Mouse (Mus musculus): ENCODE measurements around the gene C130073F10Rik. TPM values are rescaled to one million over a fixed set of nuclear protein-coding genes. Genes with fewer than 3 reads are reported as not detected.
"Not testable (repeated sequence)": the region's sequence is repeated elsewhere in the genome, so short reads cannot be mapped to it uniquely, and the experiment has no call there.

Gene C130073F10Rik
- polyA plus RNA-seq (2015; fragmentation: Nextera tagmentation; extraction: Ambion mirVana): not detected in 2 replicates

- H3K4me2 ChIP-seq (replicated peaks): no peak within 1 kb of the TSS
- H3K27me3 ChIP-seq (replicated peaks): no peaks in the 10 kb centered on the region
- H3K4me1 ChIP-seq (replicated peaks): no peaks in the 10 kb centered on the region
- no peak for ATAC-seq
- no peaks in the 10 kb centered on the region for H3K9me3 ChIP-seq
- no peak within 1 kb of the TSS for H3K9ac ChIP-seq
- WGBS: 82% methylated on average over 7 of the region's 7 CpGs
- H3K4me3 ChIP-seq (replicated peaks): no peak within 1 kb of the TSS
- H3K27ac ChIP-seq: no peak within 1 kb of the TSS
- H3K36me3 ChIP-seq: no peaks in the 10 kb centered on the region
Measured at GRCm38 (mm10) chr4:101893656-101894420, at the start of gene C130073F10Rik. Gene C130073F10Rik (minus strand): TSS chr4:101893789.

- H3K4me1 ChIP-seq (replicated peaks); H3K27ac ChIP-seq; ATAC-seq; H3K36me3 ChIP-seq; H3K27me3 ChIP-seq (replicated peaks); H3K4me3 ChIP-seq (replicated peaks); H3K9ac ChIP-seq; H3K4me2 ChIP-seq (replicated peaks); H3K9me3 ChIP-seq: not testable (repeated sequence)
- WGBS: 74% methylated on average over 2 of the region's 2 CpGs
Measured at GRCm38 (mm10) chr4:101940107-101940506, 46.5 kb upstream of the C130073F10Rik start, which contains the start of gene Gm12794. Gene Gm12794 (plus strand): TSS chr4:101940407.

GRCm38 (mm10) chr4:101908821-101909220 lies 15.2 kb upstream of the C130073F10Rik start, which contains the start of gene Gm12800:
Gene Gm12800 (plus strand): TSS chr4:101909121.
- H3K9me3 ChIP-seq; H3K4me1 ChIP-seq (replicated peaks); H3K27ac ChIP-seq; H3K36me3 ChIP-seq; H3K4me3 ChIP-seq (replicated peaks); H3K27me3 ChIP-seq (replicated peaks); H3K9ac ChIP-seq; H3K4me2 ChIP-seq (replicated peaks); ATAC-seq: not testable (repeated sequence)
- 85% methylated on average over 2 of the region's 2 CpGs for WGBS

GRCm38 (mm10) chr4:101889377-101889776 lies 4.2 kb downstream of the C130073F10Rik start:
- Histone ChIP-seq H3K27ac (no peak overlapping the region), H3K9me3 (no peaks in the 10 kb centered on the region), H3K27me3 (replicated peaks) (no peaks in the 10 kb centered on the region), H3K4me2 (replicated peaks) (no peak overlapping the region), H3K4me3 (replicated peaks) (no peak overlapping the region), H3K4me1 (replicated peaks) (no peaks in the 10 kb centered on the region), H3K36me3 (no peaks in the 10 kb centered on the region), H3K9ac (no peak overlapping the region)
- ATAC-seq: no peak

- 28% methylated on average over 3 of the region's 3 CpGs for WGBS
- Histone ChIP-seq H3K4me3 (replicated peaks) (no peak overlapping the region), H3K9ac (no peak overlapping the region), H3K4me1 (replicated peaks) (no peaks in the 10 kb centered on the region), H3K4me2 (replicated peaks) (no peak overlapping the region), H3K27me3 (replicated peaks) (no peaks in the 10 kb centered on the region), H3K27ac (no peak overlapping the region), H3K9me3 (no peaks in the 10 kb centered on the region), H3K36me3 (no peaks in the 10 kb centered on the region)
- ATAC-seq: no peak
Measured at GRCm38 (mm10) chr4:101883641-101884040, 9.9 kb downstream of the C130073F10Rik start.

- not testable (repeated sequence) for H3K9me3 ChIP-seq; H3K4me1 ChIP-seq (replicated peaks); H3K9ac ChIP-seq; H3K4me2 ChIP-seq (replicated peaks); ATAC-seq; H3K4me3 ChIP-seq (replicated peaks); H3K27ac ChIP-seq; H3K36me3 ChIP-seq; H3K27me3 ChIP-seq (replicated peaks)
- WGBS: 86% methylated on average over 15 of the region's 15 CpGs
Measured at GRCm38 (mm10) chr4:101875687-101876086, 17.9 kb downstream of the C130073F10Rik start.

- not testable (repeated sequence) for H3K27me3 ChIP-seq (replicated peaks); H3K9me3 ChIP-seq; ATAC-seq; H3K36me3 ChIP-seq; H3K4me1 ChIP-seq (replicated peaks); H3K9ac ChIP-seq; H3K4me3 ChIP-seq (replicated peaks); H3K27ac ChIP-seq; H3K4me2 ChIP-seq (replicated peaks)
- WGBS: 61% methylated on average over 2 of the region's 2 CpGs
Measured at GRCm38 (mm10) chr4:101872031-101872430, 21.6 kb downstream of the C130073F10Rik start.

- ATAC-seq: no peak
- no peak overlapping the region for H3K4me3 ChIP-seq (replicated peaks)
- H3K4me1 ChIP-seq (replicated peaks): no peaks in the 10 kb centered on the region
Measured at GRCm38 (mm10) chr4:101862289-101862688, 31.3 kb downstream of the C130073F10Rik start.

GRCm38 (mm10) chr4:101860873-101861272 lies 32.7 kb downstream of the C130073F10Rik start:
- H3K4me3 ChIP-seq (replicated peaks): no peak overlapping the region
- 44% methylated on average over 6 of the region's 6 CpGs for WGBS
- no peak for ATAC-seq

More at GRCm38 (mm10) chr4:101862289-101862688, 31.3 kb downstream of the C130073F10Rik start:
- H3K36me3 ChIP-seq: no peaks in the 10 kb centered on the region
- H3K27me3 ChIP-seq (replicated peaks): no peaks in the 10 kb centered on the region
- WGBS: 86% methylated on average over 6 of the region's 6 CpGs
- H3K27ac ChIP-seq: no peak overlapping the region
- H3K4me2 ChIP-seq (replicated peaks): no peak overlapping the region
- H3K9me3 ChIP-seq: no peaks in the 10 kb centered on the region
- H3K9ac ChIP-seq: no peak overlapping the region

GRCm38 (mm10) chr4:101850908-101851307 lies 42.7 kb downstream of the C130073F10Rik start:
- H3K9me3 ChIP-seq: no peaks in the 10 kb centered on the region
- H3K27me3 ChIP-seq (replicated peaks): no peaks in the 10 kb centered on the region
- H3K9ac ChIP-seq: no peak overlapping the region
- no peak overlapping the region for H3K4me3 ChIP-seq (replicated peaks)
- H3K27ac ChIP-seq: no peak overlapping the region
- no peaks in the 10 kb centered on the region for H3K4me1 ChIP-seq (replicated peaks)
- no peaks in the 10 kb centered on the region for H3K36me3 ChIP-seq
- 67% methylated on average over 2 of the region's 2 CpGs for WGBS
- H3K4me2 ChIP-seq (replicated peaks): no peak overlapping the region
- ATAC-seq: no peak

More at GRCm38 (mm10) chr4:101860873-101861272, 32.7 kb downstream of the C130073F10Rik start:
- no peaks in the 10 kb centered on the region for H3K4me1 ChIP-seq (replicated peaks)
- no peak overlapping the region for H3K9ac ChIP-seq
- H3K36me3 ChIP-seq: no peaks in the 10 kb centered on the region
- H3K27me3 ChIP-seq (replicated peaks): no peaks in the 10 kb centered on the region
- H3K4me2 ChIP-seq (replicated peaks): no peak overlapping the region
- no peaks in the 10 kb centered on the region for H3K9me3 ChIP-seq
- H3K27ac ChIP-seq: no peak overlapping the region

GRCm38 (mm10) chr4:101843923-101844322 lies 49.7 kb downstream of the C130073F10Rik start, which contains the start of gene B020004J07Rik:
Gene B020004J07Rik (minus strand): TSS chr4:101844023.
- H3K9me3 ChIP-seq: not testable (repeated sequence)
- WGBS: 79% methylated on average over 4 of the region's 4 CpGs

More at GRCm38 (mm10) chr4:101843923-101844322, 49.7 kb downstream of the C130073F10Rik start, which contains the start of gene B020004J07Rik:
- H3K4me2 ChIP-seq (replicated peaks); H3K9ac ChIP-seq; H3K4me1 ChIP-seq (replicated peaks); ATAC-seq; H3K36me3 ChIP-seq; H3K27me3 ChIP-seq (replicated peaks); H3K27ac ChIP-seq; H3K4me3 ChIP-seq (replicated peaks): not testable (repeated sequence)
